ENCODE assay signal across 8 mouse cellular contexts in genomic region chr6:90463228-90463862, GRCm38 (mm10). TPM values are rescaled to one million over a fixed set of nuclear protein-coding genes. Genes with fewer than 3 reads are reported as not detected.
DNase-seq lines count a peak whose midpoint lies in the region; ATAC-seq lines count a peak whose summit lies in the region.

No protein-coding gene starts in this region.

- H3K4me3 ChIP-seq in intestine, embryonic 14.5 days (ENCODE audit: low read depth, low read length) = peak overlapping the region; percentile 50

- DNase-seq in adrenal gland, postnatal 4 days (ENCODE audit: low spot score in 2 of 2) = peak; percentile 54 to 73
- DNase-seq in embryo, embryonic 11.5 days (ENCODE audit: low read depth, low spot score) = peak; percentile 40
- DNase-seq in gastrocnemius, postnatal 36 days = peak; percentile 87 to 96
- peak; percentile 81 for DNase-seq in intestine, embryonic 14.5 days (ENCODE audit: low spot score)
- peak; percentile 73 to 92 for DNase-seq in left cerebral cortex, adult 8-10 months (ENCODE audit: low spot score in 2 of 2)
- DNase-seq in lung, postnatal 36 days = peak; percentile 97
- peak; percentile 69 for DNase-seq in right cerebral cortex, postnatal 14 days
- no peak for DNase-seq in MN1 (ENCODE audit: low spot score)

- H3K9ac ChIP-seq in intestine, embryonic 14.5 days (ENCODE audit: low read length) = peak overlapping the region; percentile 45; the same call in 1 of the 2 replicates

- H3K27me3 ChIP-seq in intestine, embryonic 14.5 days (replicated peaks; ENCODE audit: control insufficient read depth, insufficient read depth, low read length) = peaks cover 17% of the 10 kb centered on the region

- ATAC-seq in intestine, embryonic 14.5 days (replicated peaks; ENCODE audit: low FRiP score, low TSS enrichment, low read depth) = peak; percentile 70

- no peaks in the 10 kb centered on the region for H3K36me3 ChIP-seq in intestine, embryonic 14.5 days (ENCODE audit: control insufficient read depth, insufficient read depth, low read length)

- WGBS in intestine, embryonic 14.5 days = under 1% methylated on average over 31 of the region's 31 CpGs

- no peak overlapping the region for H3K27ac ChIP-seq in intestine, embryonic 14.5 days (ENCODE audit: low read depth)

- no peaks in the 10 kb centered on the region for H3K9me3 ChIP-seq in intestine, embryonic 14.5 days (ENCODE audit: control insufficient read depth, low read length)

- peak overlapping the region; percentile 99 for H3K4me2 ChIP-seq in intestine, embryonic 14.5 days (ENCODE audit: low read length)

- intact Hi-C loops in gastrocnemius, postnatal 36 days (cut with DNase I) = loop anchor here (2.0 kb wide), 1 partner anchor 45 kb away; no protein-coding TSS in a partner anchor

- H3K4me1 ChIP-seq in intestine, embryonic 14.5 days (replicated peaks; ENCODE audit: control insufficient read depth, insufficient read depth, low read length) = peaks cover 8% of the 10 kb centered on the region; the same call in 1 of the 2 replicates

RNA-seq across cellular contexts. Expression of gene Klf15, which starts 1.0 kb away (rescaled TPM):
- total RNA-seq in adrenal gland, postnatal 4 days (2021) = 10 to 100 TPM; 14.3 to 15.0 TPM
- 10 to 100 TPM; 36.6 to 38.0 TPM for total RNA-seq in gastrocnemius, postnatal 36 days (2021)
- 3.0 and 5.1 TPM in 2 replicates for polyA plus RNA-seq in intestine, embryonic 14.5 days (2014; fragmentation: Nextera tagmentation; extraction: Ambion mirVana)
- total RNA-seq in left cerebral cortex, adult 8-10 months (2022) = 10 to 100 TPM; 28.0 to 33.1 (median 29.4) TPM

RNA-seq across cellular contexts. Expression of gene Aldh1l1, which starts 22.9 kb away (rescaled TPM):
- total RNA-seq in adrenal gland, postnatal 4 days (2021) = 10 to 100 TPM; 70.6 to 81.5 TPM
- total RNA-seq in gastrocnemius, postnatal 36 days (2021) = 1 to 10 TPM; 2.9 to 4.0 TPM
- polyA plus RNA-seq in intestine, embryonic 14.5 days (2014; fragmentation: Nextera tagmentation; extraction: Ambion mirVana) = 5.2 and 7.8 TPM in 2 replicates
- 10 to 100 TPM; 44.9 to 68.4 (median 49.3) TPM for total RNA-seq in left cerebral cortex, adult 8-10 months (2022)

RNA-seq across cellular contexts. Expression of gene Cfap100, which starts 34.7 kb away (rescaled TPM):
- under 1 TPM; 0.14 to 0.76 TPM for total RNA-seq in adrenal gland, postnatal 4 days (2021)
- under 1 TPM in 1 of 2 experiments, not detected in 1; 0.30 TPM for total RNA-seq in gastrocnemius, postnatal 36 days (2021)
- polyA plus RNA-seq in intestine, embryonic 14.5 days (2014; fragmentation: Nextera tagmentation; extraction: Ambion mirVana) = 0.46 TPM in 2 replicates
- total RNA-seq in left cerebral cortex, adult 8-10 months (2022) = 1 to 10 TPM; 4.3 to 5.8 (median 5.1) TPM

Comparison
In these comparisons a context has a peak if more than half of its experiments do, and no peak if none do; other contexts are left out.
1. RNA of gene Aldh1l1, which starts 22.9 kb away (total RNA-seq): 70.6 to 81.5 TPM in adrenal gland, postnatal 4 days and 44.9 to 68.4 TPM in left cerebral cortex, adult 8-10 months; 2.9 to 4.0 TPM in gastrocnemius, postnatal 36 days; every median in the first group is over 4 times any median in the second.